Mouse (Mus musculus): Measurements from ENCODE around the gene Hecw1. TPM values are rescaled to one million over a fixed set of nuclear protein-coding genes. Genes with fewer than 3 reads are reported as not detected.

The Hecw1 gene
- 22.9 and 25.4 TPM in 2 replicates for polyA plus RNA-seq (2016; fragmentation: Nextera tagmentation; extraction: Ambion mirVana)

DNA sequence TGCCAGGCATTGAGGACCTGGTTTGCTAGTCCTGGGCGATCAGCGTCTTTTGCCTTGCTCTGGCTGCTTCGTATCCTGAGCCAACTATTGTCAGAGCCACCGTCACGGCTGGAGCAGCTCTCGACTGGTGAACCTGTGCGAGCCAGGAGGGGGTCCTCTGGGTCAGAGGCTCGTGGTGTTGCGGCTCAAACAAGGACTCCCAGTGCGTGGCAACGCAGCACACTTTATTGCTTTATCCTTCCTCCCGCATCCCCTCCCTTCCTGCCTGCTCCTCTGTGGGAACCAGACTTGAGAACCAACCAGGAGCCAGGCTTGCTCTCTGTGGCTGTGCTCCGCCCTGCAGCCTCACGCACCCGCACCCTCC, at the start of gene Hecw1:
Gene Hecw1, minus strand, starts transcription at position 323 of the 364 bp plus-strand sequence.
- no peaks in the 10 kb centered on the region for H3K36me3 ChIP-seq
- peak within 1 kb of the TSS; percentile 71 for H3K4me2 ChIP-seq (replicated peaks)
- peak within 1 kb of the TSS; percentile 63 for H3K4me3 ChIP-seq
- H3K27me3 ChIP-seq (replicated peaks), result no peaks in the 10 kb centered on the region
- no peaks in the 10 kb centered on the region for H3K9me3 ChIP-seq
- H3K27ac ChIP-seq, result peak within 1 kb of the TSS; percentile 67
- H3K9ac ChIP-seq, result peak within 1 kb of the TSS; percentile 77
- WGBS, result under 1% methylated on average over 15 of the region's 15 CpGs
- H3K4me1 ChIP-seq, result no peaks in the 10 kb centered on the region; the same call in 1 of the 2 replicates
- ATAC-seq (ENCODE audit: low FRiP score, low read depth), result peak; percentile 89

DNA sequence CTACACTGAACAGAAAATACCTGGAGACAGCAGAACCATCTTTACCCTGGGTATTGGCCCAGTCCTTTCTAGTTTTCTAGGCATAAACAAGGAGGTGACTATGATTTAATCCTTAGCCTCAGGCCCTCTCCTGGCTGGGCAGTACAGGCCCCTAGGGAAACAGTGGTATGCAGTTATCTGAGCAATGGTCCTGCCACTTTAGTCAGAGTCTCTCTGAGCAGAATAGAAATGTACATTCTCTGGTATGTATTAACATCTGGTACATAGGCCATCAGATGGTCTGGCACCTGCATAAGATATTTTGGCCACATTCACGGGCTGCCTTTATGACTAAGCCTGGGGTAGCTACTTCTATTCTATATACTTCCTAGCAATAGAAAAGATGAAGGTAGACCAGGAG, 38.3 kb upstream of the Hecw1 start:
- WGBS, result 84% methylated on average over 1 of the region's 1 CpGs
- ATAC-seq (ENCODE audit: low FRiP score, low read depth), result no peak

DNA sequence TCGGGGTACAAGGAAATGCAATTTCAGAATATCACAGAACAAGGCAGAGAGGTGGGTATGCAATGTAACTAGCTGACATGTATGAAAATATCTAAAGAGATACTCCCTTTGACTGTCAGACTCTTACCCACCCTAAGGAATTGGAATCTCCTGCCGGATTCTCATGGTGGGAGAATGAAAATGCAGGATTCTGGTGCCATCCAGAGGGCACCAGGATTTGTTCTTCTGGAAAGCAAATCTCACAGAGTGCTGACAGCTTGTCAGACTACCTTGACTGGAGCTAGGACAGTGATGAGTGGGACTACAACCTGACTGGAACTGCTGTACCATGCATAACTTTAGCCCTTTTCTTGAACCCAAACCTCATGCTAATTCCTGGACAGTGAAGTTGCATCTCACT, 29.6 kb upstream of the Hecw1 start:
- no peaks in the 10 kb centered on the region for H3K9me3 ChIP-seq
- H3K27ac ChIP-seq, result no peak overlapping the region
- no peak overlapping the region for H3K4me2 ChIP-seq (replicated peaks)
- WGBS, result 84% methylated on average over 2 of the region's 2 CpGs
- H3K27me3 ChIP-seq (replicated peaks), result no peaks in the 10 kb centered on the region
- no peaks in the 10 kb centered on the region for H3K4me1 ChIP-seq
- no peaks in the 10 kb centered on the region for H3K36me3 ChIP-seq
- H3K9ac ChIP-seq, result no peak overlapping the region
- no peak overlapping the region for H3K4me3 ChIP-seq
- ATAC-seq (ENCODE audit: low FRiP score, low read depth), result no peak

More for the DNA sequence above, 38.3 kb upstream of the Hecw1 start:
- Histone ChIP-seq H3K9ac (no peak overlapping the region), H3K36me3 (no peaks in the 10 kb centered on the region), H3K27me3 (replicated peaks) (no peaks in the 10 kb centered on the region), H3K4me1 (no peaks in the 10 kb centered on the region), H3K27ac (no peak overlapping the region), H3K9me3 (no peaks in the 10 kb centered on the region), H3K4me3 (no peak overlapping the region), H3K4me2 (replicated peaks) (no peak overlapping the region)

DNA sequence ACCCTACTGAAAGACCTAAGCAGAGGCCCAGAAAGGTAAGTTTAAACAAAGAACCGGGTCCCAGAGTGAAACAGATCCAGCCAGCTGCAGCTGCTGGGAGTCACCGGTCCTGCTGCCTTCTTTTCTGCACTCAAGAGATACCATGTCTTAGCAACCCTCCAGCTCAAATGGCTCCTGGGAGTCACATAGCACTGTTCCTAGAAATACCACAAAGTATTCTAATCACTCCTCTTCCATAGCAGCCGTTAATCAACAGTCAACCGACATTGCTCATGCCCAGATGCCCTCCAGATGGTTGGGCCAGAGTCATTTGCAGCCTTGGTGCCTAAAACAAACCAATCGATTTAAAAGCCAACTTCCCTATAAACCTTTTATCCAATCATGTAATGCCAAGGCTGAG, 19.8 kb upstream of the Hecw1 start:
- WGBS, result 85% methylated on average over 5 of the region's 5 CpGs
- Histone ChIP-seq H3K4me3 (no peak overlapping the region), H3K36me3 (no peaks in the 10 kb centered on the region), H3K27ac (no peak overlapping the region), H3K27me3 (replicated peaks) (no peaks in the 10 kb centered on the region), H3K4me1 (no peaks in the 10 kb centered on the region), H3K4me2 (replicated peaks) (no peak overlapping the region), H3K9me3 (no peaks in the 10 kb centered on the region), H3K9ac (no peak overlapping the region)
- no peak for ATAC-seq (ENCODE audit: low FRiP score, low read depth)

DNA sequence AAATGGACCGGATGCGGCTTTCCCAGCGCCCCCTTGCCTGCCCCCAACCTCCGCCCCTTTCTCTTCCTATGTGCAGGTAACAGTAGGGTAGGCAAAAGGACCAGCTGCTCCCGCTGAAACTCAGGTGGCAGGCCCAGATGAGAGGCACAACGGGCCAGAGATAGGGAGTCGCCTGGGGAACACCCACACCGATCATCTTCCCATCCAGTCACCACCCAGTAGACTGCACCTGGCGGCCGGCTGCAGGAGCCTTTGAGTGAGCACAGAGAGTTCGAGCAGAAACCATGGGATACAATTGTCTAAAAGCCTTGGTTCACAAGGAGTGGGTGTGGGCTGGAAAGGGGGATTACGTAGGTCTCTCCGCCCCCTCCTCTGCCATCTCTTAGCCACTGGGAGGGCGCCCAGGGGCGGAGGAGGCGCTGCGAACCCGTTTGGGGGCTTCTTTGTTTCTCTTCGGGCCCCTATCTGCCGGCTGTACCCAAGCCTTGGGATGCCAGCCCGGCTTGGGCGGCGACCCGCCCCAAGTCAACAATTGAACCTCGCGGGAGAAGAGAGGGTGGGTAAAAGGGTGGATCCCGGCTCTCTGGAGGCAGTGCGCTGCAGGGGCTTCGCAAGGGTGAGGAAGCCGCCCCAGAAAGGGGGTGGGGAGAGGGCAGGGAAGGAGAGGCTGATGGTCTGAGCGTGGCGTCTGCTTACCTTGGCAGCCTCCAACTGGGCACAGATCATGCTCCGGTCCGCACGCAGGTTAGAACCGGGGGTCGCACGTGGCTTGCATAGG, 711 bp downstream of the Hecw1 start:
- no peaks in the 10 kb centered on the region for H3K9me3 ChIP-seq
- H3K9ac ChIP-seq, result peak overlapping the region; percentile 77
- 2% methylated on average over 38 of the region's 38 CpGs for WGBS
- no peaks in the 10 kb centered on the region; the same call in 1 of the 2 replicates for H3K4me1 ChIP-seq
- no peaks in the 10 kb centered on the region for H3K36me3 ChIP-seq
- peak overlapping the region; percentile 71 for H3K4me2 ChIP-seq (replicated peaks)
- peak; percentile 93 for ATAC-seq (ENCODE audit: low FRiP score, low read depth)
- peak overlapping the region; percentile 67 for H3K27ac ChIP-seq
- no peaks in the 10 kb centered on the region for H3K27me3 ChIP-seq (replicated peaks)
- H3K4me3 ChIP-seq, result peak overlapping the region; percentile 63

DNA sequence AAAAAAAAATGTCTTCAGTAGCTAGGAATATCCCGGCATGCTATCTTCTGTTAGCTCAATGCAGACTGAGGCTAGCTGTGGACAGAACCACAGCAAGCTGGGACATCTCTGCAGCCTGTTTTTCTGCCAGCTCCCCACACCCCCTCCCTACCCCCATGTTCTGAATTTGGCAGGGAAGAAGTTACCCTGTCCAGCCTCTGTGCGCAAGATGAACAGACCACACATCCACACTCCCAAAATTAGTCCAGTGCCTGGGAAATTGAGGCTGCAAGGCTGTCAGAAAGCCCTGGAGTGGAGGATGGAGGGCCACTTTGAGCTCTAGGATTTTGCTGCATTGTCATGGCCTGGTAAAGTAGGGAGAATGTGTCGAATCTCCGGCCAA, 1.3 kb downstream of the Hecw1 start:
- H3K36me3 ChIP-seq, result no peaks in the 10 kb centered on the region
- H3K27me3 ChIP-seq (replicated peaks), result no peaks in the 10 kb centered on the region
- H3K4me3 ChIP-seq, result peak overlapping the region; percentile 63
- no peaks in the 10 kb centered on the region for H3K9me3 ChIP-seq
- no peaks in the 10 kb centered on the region; the same call in 1 of the 2 replicates for H3K4me1 ChIP-seq
- ATAC-seq (ENCODE audit: low FRiP score, low read depth), result peak; percentile 14; the same call in 1 of the 2 replicates
- H3K4me2 ChIP-seq (replicated peaks), result peak overlapping the region; percentile 71
- peak overlapping the region; percentile 77 for H3K9ac ChIP-seq
- peak overlapping the region; percentile 53; the same call in 1 of the 2 replicates for H3K27ac ChIP-seq
- 21% methylated on average over 4 of the region's 4 CpGs for WGBS

DNA sequence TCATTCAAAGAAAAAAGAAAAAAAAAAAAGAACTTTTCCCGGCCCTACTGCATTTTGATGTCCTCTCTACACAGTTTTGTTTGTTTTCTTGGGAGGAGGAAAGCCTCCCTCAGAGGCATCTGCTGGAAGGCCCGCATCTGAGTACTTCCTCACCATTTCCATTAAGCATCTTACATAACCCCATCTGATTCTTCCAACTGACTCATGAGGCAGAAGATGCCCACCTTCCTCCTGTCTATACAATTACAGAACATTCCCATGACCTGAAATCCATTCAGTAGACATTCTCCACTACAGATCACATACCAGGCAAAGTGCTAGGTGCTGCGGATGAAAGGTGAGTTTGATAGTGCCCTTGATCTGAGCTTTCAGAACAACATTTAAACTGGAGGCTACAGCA, 3.4 kb downstream of the Hecw1 start:
- Histone ChIP-seq H3K9me3 (no peaks in the 10 kb centered on the region), H3K4me2 (replicated peaks) (peak overlapping the region; percentile 71; the same call in 1 of the 2 replicates), H3K27me3 (replicated peaks) (no peaks in the 10 kb centered on the region), H3K27ac (no peak overlapping the region), H3K9ac (no peak overlapping the region), H3K4me1 (no peaks in the 10 kb centered on the region; the same call in 1 of the 2 replicates), H3K36me3 (no peaks in the 10 kb centered on the region), H3K4me3 (no peak overlapping the region)
- 89% methylated on average over 3 of the region's 3 CpGs for whole genome bisulfite sequencing
- no peak for ATAC-seq (ENCODE audit: low FRiP score, low read depth)

DNA sequence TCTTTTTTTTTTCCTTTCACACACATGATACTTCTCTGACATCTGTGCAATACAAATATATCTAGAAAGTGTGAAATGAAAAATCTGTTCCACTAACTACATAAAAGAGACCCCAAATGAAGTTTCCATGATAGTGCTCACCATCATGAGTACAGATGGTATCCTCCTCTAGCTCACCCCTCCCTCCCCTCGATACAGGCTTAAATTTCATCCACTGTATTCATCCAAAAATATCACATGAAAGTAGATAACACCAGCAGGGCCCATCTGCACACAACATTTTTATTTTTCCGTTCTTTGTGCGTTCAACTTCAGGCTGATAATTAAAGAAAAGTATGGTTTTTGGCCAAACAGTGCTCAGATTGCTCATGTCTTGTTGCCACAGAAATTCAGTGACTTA, 5.5 kb downstream of the Hecw1 start:
- H3K9me3 ChIP-seq, result no peaks in the 10 kb centered on the region
- H3K36me3 ChIP-seq, result no peaks in the 10 kb centered on the region
- ATAC-seq (ENCODE audit: low FRiP score, low read depth), result no peak
- H3K4me2 ChIP-seq (replicated peaks), result no peak overlapping the region
- no peak overlapping the region for H3K27ac ChIP-seq
- H3K9ac ChIP-seq, result no peak overlapping the region
- no peaks in the 10 kb centered on the region; the same call in 1 of the 2 replicates for H3K4me1 ChIP-seq
- no peak overlapping the region for H3K4me3 ChIP-seq
- no peaks in the 10 kb centered on the region for H3K27me3 ChIP-seq (replicated peaks)
- 88% methylated on average over 3 of the region's 3 CpGs for WGBS

DNA sequence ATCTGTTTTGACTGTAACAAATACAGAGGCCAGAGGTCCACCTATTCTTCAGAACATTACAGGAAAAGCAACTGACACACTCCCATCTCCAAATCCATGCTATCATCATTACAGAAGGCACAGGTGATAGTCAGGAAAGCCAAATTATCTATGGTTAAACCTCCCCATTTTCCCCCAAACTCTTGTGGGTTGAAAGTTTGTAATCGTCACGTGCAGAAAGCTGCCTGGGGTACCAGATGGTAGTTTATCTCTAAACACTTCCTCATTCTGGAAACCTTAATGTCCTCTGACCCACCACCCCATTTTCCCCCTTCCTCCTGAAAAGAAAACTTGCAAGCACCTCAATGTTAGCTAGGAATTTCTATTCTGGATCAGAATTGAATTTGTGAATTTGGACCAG, 7.9 kb downstream of the Hecw1 start:
- H3K27me3 ChIP-seq (replicated peaks), result no peaks in the 10 kb centered on the region
- no peak for ATAC-seq (ENCODE audit: low FRiP score, low read depth)
- 87% methylated on average over 2 of the region's 2 CpGs for WGBS
- H3K4me1 ChIP-seq, result no peaks in the 10 kb centered on the region; the same call in 1 of the 2 replicates
- no peak overlapping the region for H3K9ac ChIP-seq
- H3K36me3 ChIP-seq, result no peaks in the 10 kb centered on the region
- H3K27ac ChIP-seq, result no peak overlapping the region
- H3K4me2 ChIP-seq (replicated peaks), result no peak overlapping the region
- no peak overlapping the region for H3K4me3 ChIP-seq
- no peaks in the 10 kb centered on the region for H3K9me3 ChIP-seq

DNA sequence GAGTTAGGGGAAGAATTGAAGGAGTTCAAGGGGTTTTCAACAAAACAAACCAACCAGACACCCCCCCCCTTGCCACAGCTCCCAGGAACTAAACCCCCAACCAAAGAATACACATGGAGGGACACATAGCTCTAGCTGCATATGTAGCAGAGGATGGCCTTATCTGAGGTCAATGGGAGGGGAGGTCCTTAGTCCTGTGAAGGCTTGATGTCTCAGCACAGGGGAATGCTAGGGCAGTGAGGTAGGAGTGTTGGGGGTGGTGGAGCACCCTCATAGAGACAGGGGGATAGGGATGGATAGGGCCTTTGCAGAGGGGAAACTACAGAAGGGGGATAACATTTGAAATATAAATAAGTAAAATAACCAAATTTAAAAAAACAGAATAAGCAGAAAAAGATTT, 9.1 kb downstream of the Hecw1 start:
- Histone ChIP-seq H3K27ac (no peak overlapping the region), H3K9me3 (no peaks in the 10 kb centered on the region), H3K27me3 (replicated peaks) (no peaks in the 10 kb centered on the region), H3K9ac (no peak overlapping the region), H3K4me3 (no peak overlapping the region), H3K36me3 (no peaks in the 10 kb centered on the region), H3K4me2 (replicated peaks) (no peak overlapping the region), H3K4me1 (no peaks in the 10 kb centered on the region)
- ATAC-seq (ENCODE audit: low FRiP score, low read depth), result no peak

DNA sequence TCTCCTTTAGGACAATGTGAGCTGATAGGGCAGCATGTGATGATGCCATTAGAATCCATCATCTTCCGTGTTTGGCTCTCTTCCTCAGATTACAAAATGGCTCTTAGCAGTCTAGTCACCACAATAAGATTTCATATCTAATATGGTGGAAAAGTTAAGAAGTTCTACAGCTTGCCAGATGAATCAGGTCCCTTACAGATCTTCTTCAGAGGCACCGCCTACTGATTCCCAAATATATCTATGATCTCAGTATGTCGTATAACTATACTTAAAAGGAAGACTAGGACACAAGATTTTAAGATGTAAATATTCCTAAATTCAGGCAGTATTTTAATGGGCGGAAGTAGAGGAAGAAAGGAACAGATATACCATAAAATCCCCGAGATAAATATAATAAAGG, 16.3 kb downstream of the Hecw1 start:
- 92% methylated on average over 5 of the region's 5 CpGs for WGBS
- H3K36me3 ChIP-seq, result no peaks in the 10 kb centered on the region
- H3K4me1 ChIP-seq, result no peaks in the 10 kb centered on the region
- no peak for ATAC-seq (ENCODE audit: low FRiP score, low read depth)
- no peak overlapping the region for H3K4me3 ChIP-seq
- no peak overlapping the region for H3K4me2 ChIP-seq (replicated peaks)
- H3K9me3 ChIP-seq, result no peaks in the 10 kb centered on the region
- no peak overlapping the region for H3K9ac ChIP-seq
- H3K27ac ChIP-seq, result no peak overlapping the region
- H3K27me3 ChIP-seq (replicated peaks), result no peaks in the 10 kb centered on the region

DNA sequence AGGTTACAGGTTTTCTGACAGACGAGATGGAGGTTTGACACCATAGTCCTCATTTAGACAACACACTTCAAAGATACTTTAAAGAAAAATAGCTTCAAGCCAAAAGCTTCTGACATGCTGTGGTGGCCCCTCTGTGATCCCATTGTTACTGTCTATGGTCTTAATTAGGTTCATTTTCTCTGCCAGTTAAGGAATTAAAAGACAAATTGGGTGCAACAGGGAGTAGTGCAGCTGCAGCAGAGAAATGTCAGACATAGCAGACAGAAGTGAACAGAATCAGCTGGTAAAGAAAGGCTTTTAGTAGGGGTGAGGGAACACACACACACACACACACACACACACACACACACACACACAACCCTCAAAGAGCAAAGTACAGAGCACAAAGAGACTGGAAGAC, 22.8 kb downstream of the Hecw1 start:
- ATAC-seq (ENCODE audit: low FRiP score, low read depth), result no peak
- no peaks in the 10 kb centered on the region for H3K9me3 ChIP-seq

DNA sequence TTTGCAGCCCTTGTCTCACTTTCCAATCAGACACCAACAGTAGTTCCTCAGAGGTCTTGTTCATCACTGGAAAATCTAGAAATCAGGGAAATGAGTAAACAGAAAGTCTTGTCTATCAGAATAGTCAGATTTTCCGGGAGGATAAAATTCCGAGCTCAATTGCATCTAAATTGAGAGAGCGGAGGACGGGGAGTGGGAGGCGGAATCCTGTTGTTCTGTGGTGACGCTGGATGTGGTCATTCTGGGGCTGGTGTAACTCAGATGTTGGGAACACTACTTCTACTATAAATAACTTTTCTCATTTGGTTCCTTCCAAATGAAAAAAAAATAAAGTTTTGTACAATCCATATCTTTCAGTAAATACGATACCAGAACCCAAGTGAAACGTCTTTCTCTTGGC, 24.2 kb downstream of the Hecw1 start:
- WGBS, result 91% methylated on average over 8 of the region's 8 CpGs
- H3K4me2 ChIP-seq (replicated peaks), result no peak overlapping the region
- H3K4me3 ChIP-seq, result no peak overlapping the region
- no peak overlapping the region for H3K27ac ChIP-seq
- H3K9me3 ChIP-seq, result no peaks in the 10 kb centered on the region
- no peaks in the 10 kb centered on the region for H3K27me3 ChIP-seq (replicated peaks)
- no peaks in the 10 kb centered on the region for H3K36me3 ChIP-seq
- ATAC-seq (ENCODE audit: low FRiP score, low read depth), result no peak
- no peak overlapping the region for H3K9ac ChIP-seq
- H3K4me1 ChIP-seq, result no peaks in the 10 kb centered on the region

More for the DNA sequence above, 22.8 kb downstream of the Hecw1 start:
- Histone ChIP-seq H3K36me3 (no peaks in the 10 kb centered on the region), H3K9ac (no peak overlapping the region), H3K27ac (no peak overlapping the region), H3K4me2 (replicated peaks) (no peak overlapping the region), H3K27me3 (replicated peaks) (no peaks in the 10 kb centered on the region), H3K4me1 (no peaks in the 10 kb centered on the region), H3K4me3 (no peak overlapping the region)
- 40% methylated on average over 1 of the region's 1 CpGs for WGBS
